Mouse (Mus musculus) liver, adult 2 months (tissue): ENCODE measurements around the gene Clic3. TPM values are rescaled to one million over a fixed set of nuclear protein-coding genes. Genes with fewer than 3 reads are reported as not detected.

Experiments
- DNase-seq: peaks from one replicate; pipeline ENCODE4 v3.0.0-alpha.2; 2011; ENCODE audit warnings: low read depth, low spot score; ENCODE audit errors: extremely low read depth
- H3K27ac ChIP-seq: fragments of 200-500 bp; replicated peaks from 2 replicates; pipeline ENCODE4 v1.5.1; 2012; ENCODE audit warnings: low read depth, mild to moderate bottlenecking, control low read depth, inconsistent platforms, low read length; ENCODE audit not compliant: insufficient read depth
- H3K27me3 ChIP-seq: fragments of 200-500 bp; 2 replicates; pipeline ENCODE4 v1.6.1; 2012; ENCODE audit warnings: mild to moderate bottlenecking, moderate library complexity, low read length, inconsistent platforms; ENCODE audit not compliant: control insufficient read depth, insufficient read depth
- H3K36me3 ChIP-seq: fragments of 200-500 bp; 2 replicates; pipeline ENCODE4 v1.6.1; 2012; ENCODE audit warnings: low read length, inconsistent platforms; ENCODE audit not compliant: control insufficient read depth, insufficient read depth
- H3K4me1 ChIP-seq: fragments of 200-500 bp; 2 replicates; pipeline ENCODE4 v1.6.1; 2011; ENCODE audit warnings: low read length; ENCODE audit not compliant: control insufficient read depth, insufficient read depth
- H3K4me3 ChIP-seq: fragments of 200-500 bp; 2 replicates; pipeline ENCODE4 v1.5.1; 2011; ENCODE audit warnings: low read depth, mild to moderate bottlenecking, control low read depth, low read length, moderate library complexity; ENCODE audit not compliant: insufficient read depth
- H3K79me2 ChIP-seq: fragments of 200-500 bp; 2 replicates; pipeline ENCODE4 v1.6.1; 2012; ENCODE audit warnings: inconsistent platforms, mild to moderate bottlenecking, low read length, moderate library complexity; ENCODE audit not compliant: control insufficient read depth, insufficient read depth
- H3K9ac ChIP-seq: fragments of 200-500 bp; 2 replicates; pipeline ENCODE4 v1.6.1; 2012; ENCODE audit warnings: low read depth, mild to moderate bottlenecking, control low read depth, inconsistent platforms, low read length
- CTCF ChIP-seq: fragments of 200-500 bp; IDR thresholded peaks from 2 replicates; pipeline ENCODE4 v1.5.1; 2011; ENCODE audit warnings: low read depth, low read length, control low read depth
- POLR2A ChIP-seq: fragments of 200-500 bp; IDR thresholded peaks from 2 replicates; pipeline ENCODE4 v1.6.1; 2011; ENCODE audit warnings: low read length, control low read depth; ENCODE audit not compliant: insufficient read depth; ENCODE audit errors: extremely low read depth
- WGBS: fragments of 180-500 bp; shearing (Covaris S2); methylation state at CpG from one replicate; pipeline ENCODE4 v1.1.7; 2018; 5-methylcytosine and 5-hydroxymethylcytosine counted together
- polyA plus RNA-seq: library from polyadenylated mRNA; depleted of rRNA; stranded (reverse); fragments of >200 nt; gene quantifications from 2 replicates; pipeline ENCODE4 v1.2.3, GENCODE M21; 2012; rRNA removed
- total RNA-seq: library from RNA; depleted of rRNA; stranded (reverse); fragments of >200 nt; gene quantifications from 2 replicates; pipeline ENCODE4 v1.2.3, GENCODE M21; 2014; rRNA removed

Gene Clic3
- total and polyA plus RNA-seq, 2 experiments: 0.18 to 9.2 TPM

- DNase-seq: no peak
- Histone ChIP-seq H3K4me1 (peaks cover 17% of the 10 kb centered on the region), H3K36me3 (no peaks in the 10 kb centered on the region), H3K4me3 (peak within 1 kb of the TSS; percentile 89), H3K79me2 (peaks cover 10% of the 10 kb centered on the region), H3K27me3 (no peaks in the 10 kb centered on the region), H3K9ac (peak within 1 kb of the TSS; percentile 96), H3K27ac (peak within 1 kb of the TSS; percentile 81)
- TF ChIP-seq POLR2A (no peak), CTCF (no peak)
- WGBS: 73% methylated on average over 20 of the region's 20 CpGs
Observed at GRCm38 (mm10) chr2:25501593-25502486, 45.2 kb downstream of the Clic3 start, which contains the start of gene C8g. Gene C8g, minus strand, starts transcription at chr2:25501719.

- TF ChIP-seq CTCF (no peak), POLR2A (no peak)
- Histone ChIP-seq H3K36me3 (no peaks in the 10 kb centered on the region), H3K4me1 (peaks cover 17% of the 10 kb centered on the region), H3K27me3 (no peaks in the 10 kb centered on the region), H3K27ac (no peak overlapping the region), H3K79me2 (peaks cover 10% of the 10 kb centered on the region), H3K9ac (no peak overlapping the region), H3K4me3 (no peak overlapping the region)
- 86% methylated on average over 3 of the region's 3 CpGs for WGBS
- no peak for DNase-seq
Observed at GRCm38 (mm10) chr2:25502726-25503125, 46.1 kb downstream of the Clic3 start.

- Histone ChIP-seq H3K27ac (no peak overlapping the region), H3K4me1 (peaks cover 7% of the 10 kb centered on the region), H3K27me3 (no peaks in the 10 kb centered on the region), H3K9ac (no peak overlapping the region), H3K36me3 (no peaks in the 10 kb centered on the region), H3K4me3 (no peak overlapping the region), H3K79me2 (peaks cover 10% of the 10 kb centered on the region)
- TF ChIP-seq CTCF (no peak), POLR2A (no peak)
- 97% methylated on average over 19 of the region's 19 CpGs for WGBS
- no peak for DNase-seq
Observed at GRCm38 (mm10) chr2:25504538-25504937, 47.9 kb downstream of the Clic3 start.

- TF ChIP-seq CTCF (no peak), POLR2A (no peak)
- Histone ChIP-seq H3K79me2 (peaks cover 10% of the 10 kb centered on the region), H3K27ac (no peak overlapping the region), H3K36me3 (no peaks in the 10 kb centered on the region), H3K9ac (no peak overlapping the region), H3K4me1 (peaks cover 7% of the 10 kb centered on the region), H3K27me3 (no peaks in the 10 kb centered on the region), H3K4me3 (no peak overlapping the region)
- 91% methylated on average over 1 of the region's 1 CpGs for WGBS
- no peak for DNase-seq
Observed at GRCm38 (mm10) chr2:25505000-25505399, 48.4 kb downstream of the Clic3 start.

- TF ChIP-seq CTCF: no peak
- no peak for TF ChIP-seq POLR2A
- Histone ChIP-seq H3K4me3 (no peak overlapping the region), H3K79me2 (peaks cover 9% of the 10 kb centered on the region), H3K27ac (no peak overlapping the region), H3K4me1 (peaks cover 7% of the 10 kb centered on the region), H3K36me3 (no peaks in the 10 kb centered on the region), H3K27me3 (no peaks in the 10 kb centered on the region), H3K9ac (no peak overlapping the region)
- 95% methylated on average over 4 of the region's 4 CpGs for WGBS
- DNase-seq: no peak
Observed at GRCm38 (mm10) chr2:25505860-25506259, 49.2 kb downstream of the Clic3 start.

GRCm38 (mm10) chr2:25506964-25507363, 50.3 kb downstream of the Clic3 start:
- H3K79me2 ChIP-seq: no peaks in the 10 kb centered on the region
- DNase-seq: peak; percentile 27
- H3K27ac ChIP-seq: no peak overlapping the region
- no peak overlapping the region for H3K4me3 ChIP-seq
- TF ChIP-seq POLR2A: no peak
- TF ChIP-seq CTCF: no peak
- no peaks in the 10 kb centered on the region for H3K36me3 ChIP-seq
- WGBS: 38% methylated on average over 5 of the region's 5 CpGs
- H3K27me3 ChIP-seq: no peaks in the 10 kb centered on the region
- no peak overlapping the region for H3K9ac ChIP-seq
- H3K4me1 ChIP-seq: peaks cover under 1% of the 10 kb centered on the region; the same call in 1 of the 2 replicates

Other genes starting within 250 kb of the Clic3 start
Only the 30 nearest of the 44 such genes appear.
- 0.55 and 2.6 TPM in 2 replicates for gene Tprn, start 194.2 kb upstream of the Clic3 start, total RNA-seq
- 4.2 and 4.3 TPM in 2 replicates for gene Tprn, start 194.2 kb upstream of the Clic3 start, polyA plus RNA-seq
- gene Ssna1, start 184.4 kb upstream of the Clic3 start, total RNA-seq: 12.7 and 17.6 TPM in 2 replicates
- gene Ssna1, start 184.4 kb upstream of the Clic3 start, polyA plus RNA-seq: 23.0 and 25.5 TPM in 2 replicates
- 24.0 and 24.6 TPM in 2 replicates for gene Anapc2, start 184.4 kb upstream of the Clic3 start, total RNA-seq
- gene Anapc2, start 184.4 kb upstream of the Clic3 start, polyA plus RNA-seq: 45.8 and 52.1 TPM in 2 replicates
- gene Tmem210, start 168.7 kb upstream of the Clic3 start, total RNA-seq: not detected in 2 replicates
- gene Tmem210, start 168.7 kb upstream of the Clic3 start, polyA plus RNA-seq: not detected in 2 replicates
- not detected in 2 replicates for gene Lrrc26, start 166.9 kb upstream of the Clic3 start, total RNA-seq
- gene Lrrc26, start 166.9 kb upstream of the Clic3 start, polyA plus RNA-seq: 0.07 and 0.10 TPM in 2 replicates
- gene Grin1, start 137.7 kb upstream of the Clic3 start, total RNA-seq: 0.07 TPM in 1 of 2 replicates, not detected in the other
- gene Grin1, start 137.7 kb upstream of the Clic3 start, polyA plus RNA-seq: not detected in 2 replicates
- gene Man1b1, start 124.5 kb upstream of the Clic3 start, total RNA-seq: 17.3 and 19.5 TPM in 2 replicates
- 8.1 TPM in 2 replicates for gene Man1b1, start 124.5 kb upstream of the Clic3 start, polyA plus RNA-seq
- gene Dpp7, start 100.5 kb upstream of the Clic3 start, total RNA-seq: 26.9 and 30.1 TPM in 2 replicates
- gene Dpp7, start 100.5 kb upstream of the Clic3 start, polyA plus RNA-seq: 28.6 and 45.1 TPM in 2 replicates
- gene Uap1l1, start 91.2 kb upstream of the Clic3 start, total RNA-seq: 3.3 and 5.4 TPM in 2 replicates
- gene Uap1l1, start 91.2 kb upstream of the Clic3 start, polyA plus RNA-seq: 3.0 and 8.1 TPM in 2 replicates
- 0.47 TPM in 1 of 2 replicates, not detected in the other for gene Sapcd2, start 84.5 kb upstream of the Clic3 start, total RNA-seq
- not detected in 2 replicates for gene Sapcd2, start 84.5 kb upstream of the Clic3 start, polyA plus RNA-seq
- gene Entpd2, start 61.0 kb upstream of the Clic3 start, total RNA-seq: 0.87 and 0.92 TPM in 2 replicates
- 5.6 and 9.7 TPM in 2 replicates for gene Entpd2, start 61.0 kb upstream of the Clic3 start, polyA plus RNA-seq
- gene Npdc1, start 57.5 kb upstream of the Clic3 start, total RNA-seq: 1.7 and 3.6 TPM in 2 replicates
- 8.4 and 8.9 TPM in 2 replicates for gene Npdc1, start 57.5 kb upstream of the Clic3 start, polyA plus RNA-seq
- 0.13 TPM in 1 of 2 replicates, not detected in the other for gene Fut7, start 33.6 kb upstream of the Clic3 start, total RNA-seq
- gene Fut7, start 33.6 kb upstream of the Clic3 start, polyA plus RNA-seq: 0.07 and 0.21 TPM in 2 replicates
- 11.1 and 13.4 TPM in 2 replicates for gene Abca2, start 28.1 kb upstream of the Clic3 start, total RNA-seq
- 40.9 and 48.7 TPM in 2 replicates for gene Abca2, start 28.1 kb upstream of the Clic3 start, polyA plus RNA-seq
- gene Paxx, start 4.3 kb downstream of the Clic3 start, total RNA-seq: 30.6 and 36.8 TPM in 2 replicates
- 173 and 181 TPM in 2 replicates for gene Paxx, start 4.3 kb downstream of the Clic3 start, polyA plus RNA-seq
- 7.7 and 8.9 TPM in 2 replicates for gene Ptgds, start 13.2 kb downstream of the Clic3 start, total RNA-seq
- gene Ptgds, start 13.2 kb downstream of the Clic3 start, polyA plus RNA-seq: 18.7 and 40.2 TPM in 2 replicates
- 0.40 TPM in 1 of 2 replicates, not detected in the other for gene Lcn12, start 37.1 kb downstream of the Clic3 start, total RNA-seq
- gene Lcn12, start 37.1 kb downstream of the Clic3 start, polyA plus RNA-seq: 0.25 and 0.27 TPM in 2 replicates
- 18.6 and 24.0 TPM in 2 replicates for gene Fbxw5, start 43.9 kb downstream of the Clic3 start, total RNA-seq
- gene Fbxw5, start 43.9 kb downstream of the Clic3 start, polyA plus RNA-seq: 18.8 and 19.4 TPM in 2 replicates
- 589 and 721 TPM in 2 replicates for gene C8g, start 44.9 kb downstream of the Clic3 start, total RNA-seq
- 881 and 939 TPM in 2 replicates for gene C8g, start 44.9 kb downstream of the Clic3 start, polyA plus RNA-seq
- 4.0 and 5.2 TPM in 2 replicates for gene Traf2, start 90.1 kb downstream of the Clic3 start, total RNA-seq
- 7.0 and 9.9 TPM in 2 replicates for gene Traf2, start 90.1 kb downstream of the Clic3 start, polyA plus RNA-seq
- gene Edf1, start 101.0 kb downstream of the Clic3 start, total RNA-seq: 206 and 247 TPM in 2 replicates
- gene Edf1, start 101.0 kb downstream of the Clic3 start, polyA plus RNA-seq: 153 and 186 TPM in 2 replicates
- gene Mamdc4, start 118.0 kb downstream of the Clic3 start, total RNA-seq: 7.5 and 7.8 TPM in 2 replicates
- gene Mamdc4, start 118.0 kb downstream of the Clic3 start, polyA plus RNA-seq: 1.5 and 2.0 TPM in 2 replicates
- 6.7 and 8.2 TPM in 2 replicates for gene Phpt1, start 118.4 kb downstream of the Clic3 start, total RNA-seq
- gene Phpt1, start 118.4 kb downstream of the Clic3 start, polyA plus RNA-seq: 38.3 and 39.4 TPM in 2 replicates
- gene Ajm1, start 124.9 kb downstream of the Clic3 start, total RNA-seq: not detected in 2 replicates
- gene Ajm1, start 124.9 kb downstream of the Clic3 start, polyA plus RNA-seq: 0.06 and 0.07 TPM in 2 replicates
- gene Rabl6, start 151.7 kb downstream of the Clic3 start, total RNA-seq: 11.7 and 15.4 TPM in 2 replicates
- gene Rabl6, start 151.7 kb downstream of the Clic3 start, polyA plus RNA-seq: 20.6 and 29.6 TPM in 2 replicates
- gene Ccdc183, start 160.8 kb downstream of the Clic3 start, total RNA-seq: under 0.01 and 0.07 TPM in 2 replicates
- gene Ccdc183, start 160.8 kb downstream of the Clic3 start, polyA plus RNA-seq: 0.06 TPM in 1 of 2 replicates, not detected in the other
- 40.0 and 40.9 TPM in 2 replicates for gene Tmem141, start 165.2 kb downstream of the Clic3 start, total RNA-seq
- 28.5 and 30.9 TPM in 2 replicates for gene Tmem141, start 165.2 kb downstream of the Clic3 start, polyA plus RNA-seq
- gene Fcna, start 171.2 kb downstream of the Clic3 start, total RNA-seq: 35.4 and 63.2 TPM in 2 replicates
- gene Fcna, start 171.2 kb downstream of the Clic3 start, polyA plus RNA-seq: 27.1 and 36.5 TPM in 2 replicates
- gene Lcn8, start 196.3 kb downstream of the Clic3 start, total RNA-seq: not detected in 2 replicates
- not detected in 2 replicates for gene Lcn8, start 196.3 kb downstream of the Clic3 start, polyA plus RNA-seq
- gene Lcn5, start 201.1 kb downstream of the Clic3 start, total RNA-seq: not detected in 2 replicates
- gene Lcn5, start 201.1 kb downstream of the Clic3 start, polyA plus RNA-seq: not detected in 2 replicates